Mouse (Mus musculus) megakaryocyte, embryonic 14.5 days (primary cell): ENCODE results near the gene Slc36a1.

Source experiments
- FLI1 ChIP-seq: IDR thresholded peaks from 2 replicates; pipeline ENCODE4 v1.6.1; 2012; ENCODE audit warnings: low read length, inconsistent platforms, mixed read lengths
- GATA1 ChIP-seq: IDR thresholded peaks from 3 replicates; pipeline ENCODE4 v1.6.1; 2012; ENCODE audit warnings: mixed read lengths, low read length, inconsistent platforms, borderline replicate concordance

GRCm38 (mm10) chr11:55268580-55268979 lies 64.4 kb downstream of the Slc36a1 start:
- TF ChIP-seq GATA1 (no peak), FLI1 (no peak)
